Mouse (Mus musculus): ENCODE results near the gene Emilin2. TPM values are rescaled to one million over a fixed set of nuclear protein-coding genes. Genes with fewer than 3 reads are reported as not detected.
A peak's percentile ranks its signal among the peaks of the same experiment; 100 is the strongest.

Emilin2 gene
- total RNA-seq (2012; rRNA removed), result 0.08 and 0.38 TPM in 2 replicates
- total RNA-seq (2014; rRNA removed), result 0.50 TPM in 1 of 2 replicates, not detected in the other
- polyA plus RNA-seq (2012; ENCODE audit: insufficient read length, low read depth), result 0.34 TPM in 1 of 2 replicates, not detected in the other

- H3K4me1 ChIP-seq (ENCODE audit: control insufficient read depth in 1 of 2, insufficient read depth in 2 of 2), result peaks cover 0 to 4% of the 10 kb centered on the region in 2 experiments; a peak in 2 of 4 replicates
- dilution Hi-C loops (cut with MboI; ENCODE audit: extremely low pct_ligation_motif_present, extremely low pct_unique_long_range_greater_than_20kb, low sequenced_read_pairs), result no loop called here
Observed at GRCm38 (mm10) chr17:71311340-71312171, at the start of gene Emilin2. TSS of gene Emilin2 (minus strand) at chr17:71311978.

GRCm38 (mm10) chr17:71355526-71355925, 43.7 kb upstream of the Emilin2 start:
- no peaks in the 10 kb centered on the region for H3K4me1 ChIP-seq (ENCODE audit: control insufficient read depth in 1 of 2, insufficient read depth in 2 of 2)
- in situ Hi-C loops (cut with MboI; ENCODE audit: low pct_ligation_motif_present, low pct_unique_long_range_greater_than_20kb, low sequenced_read_pairs) (no loop called here), dilution Hi-C loops (cut with MboI; ENCODE audit: extremely low pct_ligation_motif_present, extremely low pct_unique_long_range_greater_than_20kb, low sequenced_read_pairs) (no loop called here)
- peaks cover 43 to 78% of the 10 kb centered on the region in 2 experiments for H3K36me3 ChIP-seq (replicated peaks in 1 of 2; ENCODE audit: control insufficient read depth in 1 of 2, insufficient read depth in 1 of 2, low read length in 1 of 2)
- no peaks in the 10 kb centered on the region for H3K27me3 ChIP-seq (replicated peaks)
- no peak overlapping the region for H3K27ac ChIP-seq (ENCODE audit: insufficient read depth, low read depth)
- TF ChIP-seq PAX5 (IDR thresholded peaks at IDR 0.05; ENCODE audit: low read length) (no peak), GABPA (IDR thresholded peaks at IDR 0.05; ENCODE audit: insufficient replicate concordance, low read depth, low read length) (no peak), RAD21 (IDR thresholded peaks at IDR 0.05; ENCODE audit: low read depth, low read length) (no peak), KAT2A (IDR thresholded peaks at IDR 0.05; ENCODE audit: insufficient replicate concordance, low read length) (no peak), TCF12 (IDR thresholded peaks at IDR 0.05; ENCODE audit: low read depth, low read length) (no peak), BHLHE40 (IDR thresholded peaks at IDR 0.05; ENCODE audit: low read depth, low read length) (no peak), USF1 (IDR thresholded peaks at IDR 0.05; ENCODE audit: low read depth, low read length) (no peak), CTCF (conservative IDR thresholded peaks at IDR 0.05 in 1 of 2, IDR thresholded peaks at IDR 0.05 in 1 of 2; ENCODE audit: low read depth in 2 of 2, low read length in 2 of 2) (no peak), MAFK (IDR thresholded peaks at IDR 0.05; ENCODE audit: insufficient replicate concordance, low read length) (no peak), SIN3A (IDR thresholded peaks at IDR 0.05; ENCODE audit: low read length) (no peak), ZNF384 (IDR thresholded peaks at IDR 0.05; ENCODE audit: low read depth, low read length) (no peak), NRF1 (IDR thresholded peaks at IDR 0.05; ENCODE audit: low read depth, low read length) (no peak), JUN (IDR thresholded peaks at IDR 0.05; ENCODE audit: insufficient read depth, low read depth, low read length) (no peak), MXI1 (IDR thresholded peaks at IDR 0.05; ENCODE audit: low read depth, low read length) (no peak), HCFC1 (IDR thresholded peaks at IDR 0.05; ENCODE audit: low read depth, low read length) (no peak)
- no peaks in the 10 kb centered on the region for H3K79me2 ChIP-seq (replicated peaks; ENCODE audit: control insufficient read depth, extremely low read depth, insufficient read depth, poor library complexity, severe bottlenecking)
- H3K4me3 ChIP-seq (replicated peaks in 1 of 3; ENCODE audit: low read depth in 2 of 3, low read length in 2 of 3, poor library complexity in 1 of 3), result no peak overlapping the region
- no peak for DNase-seq (ENCODE audit: extremely low read depth)
- peaks cover 2% of the 10 kb centered on the region for H3K9me3 ChIP-seq (replicated peaks; ENCODE audit: low read length)
- H3K4me2 ChIP-seq (ENCODE audit: insufficient read depth, low read depth, poor library complexity, severe bottlenecking), result no peak overlapping the region
- no peak overlapping the region for H3K9ac ChIP-seq (ENCODE audit: insufficient read depth, low read depth)

More at GRCm38 (mm10) chr17:71311340-71312171, at the start of gene Emilin2:
- no peaks in the 10 kb centered on the region for H3K9me3 ChIP-seq (replicated peaks; ENCODE audit: low read length)
- DNase-seq (ENCODE audit: extremely low read depth), result peak; percentile 17
- H3K4me2 ChIP-seq (ENCODE audit: insufficient read depth, low read depth, poor library complexity, severe bottlenecking), result no peak within 1 kb of the TSS
- TF ChIP-seq MYC (IDR thresholded peaks at IDR 0.05; ENCODE audit: low read depth, low read length) (no peak), BHLHE40 (IDR thresholded peaks at IDR 0.05; ENCODE audit: low read depth, low read length) (no peak), JUND (conservative IDR thresholded peaks at IDR 0.05; ENCODE audit: low read depth, low read length) (no peak), KAT2A (IDR thresholded peaks at IDR 0.05; ENCODE audit: insufficient replicate concordance, low read length) (no peak), TCF12 (IDR thresholded peaks at IDR 0.05; ENCODE audit: low read depth, low read length) (no peak), MXI1 (IDR thresholded peaks at IDR 0.05; ENCODE audit: low read depth, low read length) (no peak), E2F4 (IDR thresholded peaks at IDR 0.05; ENCODE audit: insufficient replicate concordance, low read depth, low read length) (no peak), POLR2A (IDR thresholded peaks at IDR 0.05; ENCODE audit: low read depth, low read length) (no peak), NRF1 (IDR thresholded peaks at IDR 0.05; ENCODE audit: low read depth, low read length) (no peak), CHD2 (IDR thresholded peaks at IDR 0.05; ENCODE audit: low read length) (no peak), ZMIZ1 (IDR thresholded peaks at IDR 0.05; ENCODE audit: low read depth, low read length) (no peak), CTCF (conservative IDR thresholded peaks at IDR 0.05 in 1 of 2, IDR thresholded peaks at IDR 0.05 in 1 of 2; ENCODE audit: low read depth in 2 of 2, low read length in 2 of 2) (peak in 1 of 2 experiments; percentile 50; a peak in 2 of 4 replicates), SMC3 (IDR thresholded peaks at IDR 0.05; ENCODE audit: low read depth, low read length) (peak; percentile 31), RAD21 (IDR thresholded peaks at IDR 0.05; ENCODE audit: low read depth, low read length) (peak; percentile 15), PAX5 (IDR thresholded peaks at IDR 0.05; ENCODE audit: low read length) (no peak), ZC3H11A (IDR thresholded peaks at IDR 0.05; ENCODE audit: low read depth, low read length) (no peak), MAZ (IDR thresholded peaks at IDR 0.05; ENCODE audit: low read depth, low read length) (no peak)
- in situ Hi-C loops (cut with MboI; ENCODE audit: low pct_ligation_motif_present, low pct_unique_long_range_greater_than_20kb, low sequenced_read_pairs), result no loop called here
- peak within 1 kb of the TSS in 1 of 3 experiments; percentile 46 for H3K4me3 ChIP-seq (replicated peaks in 1 of 3; ENCODE audit: low read depth in 2 of 3, low read length in 2 of 3, poor library complexity in 1 of 3)
- no peaks in the 10 kb centered on the region for H3K36me3 ChIP-seq (replicated peaks in 1 of 2; ENCODE audit: control insufficient read depth in 1 of 2, insufficient read depth in 1 of 2, low read length in 1 of 2)
- no peaks in the 10 kb centered on the region for H3K27me3 ChIP-seq (replicated peaks)
- no peak within 1 kb of the TSS for H3K9ac ChIP-seq (ENCODE audit: insufficient read depth, low read depth)
- no peaks in the 10 kb centered on the region for H3K79me2 ChIP-seq (replicated peaks; ENCODE audit: control insufficient read depth, extremely low read depth, insufficient read depth, poor library complexity, severe bottlenecking)
- no peak within 1 kb of the TSS for H3K27ac ChIP-seq (ENCODE audit: insufficient read depth, low read depth)

All from CH12.LX (cell line).